Mouse (Mus musculus) small intestine, adult 2 months (tissue): ENCODE measurements around the gene Hps5. TPM values are rescaled to one million over a fixed set of nuclear protein-coding genes. Genes with fewer than 3 reads are reported as not detected.

Experiments used
- H3K27ac ChIP-seq: fragments of 200-500 bp; 2 replicates; pipeline ENCODE4 v1.5.1; 2012; ENCODE audit warnings: low read depth, low read length, control low read depth, inconsistent platforms; ENCODE audit not compliant: insufficient read depth
- H3K27me3 ChIP-seq: fragments of 200-500 bp; 2 replicates; pipeline ENCODE4 v1.6.1; 2012; ENCODE audit warnings: mild to moderate bottlenecking, moderate library complexity, low read length, inconsistent platforms; ENCODE audit not compliant: control insufficient read depth, insufficient read depth
- H3K36me3 ChIP-seq: fragments of 200-500 bp; 2 replicates; pipeline ENCODE4 v1.6.1; 2012; ENCODE audit warnings: mild to moderate bottlenecking, low read length, control low read depth, inconsistent platforms; ENCODE audit not compliant: control insufficient read depth, insufficient read depth
- H3K4me1 ChIP-seq: fragments of 200-500 bp; 2 replicates; pipeline ENCODE4 v1.6.1; 2012; ENCODE audit warnings: low read length, inconsistent platforms, mixed read lengths; ENCODE audit not compliant: control insufficient read depth, insufficient read depth, insufficient read length
- H3K4me3 ChIP-seq: fragments of 200-500 bp; 2 replicates; pipeline ENCODE4 v1.5.1; 2012; ENCODE audit warnings: low read depth, mild to moderate bottlenecking, control low read depth, inconsistent platforms, low read length, moderate library complexity
- CTCF ChIP-seq: fragments of 200-500 bp; IDR thresholded peaks from 2 replicates; pipeline ENCODE4 v1.5.1; 2012; ENCODE audit warnings: low read depth, mild to moderate bottlenecking, control low read depth, inconsistent platforms, low read length, moderate library complexity, mixed read lengths; ENCODE audit not compliant: insufficient replicate concordance, insufficient read length; ENCODE audit errors: extremely low read depth
- POLR2A ChIP-seq: fragments of 200-500 bp; IDR thresholded peaks from 2 replicates; pipeline ENCODE4 v1.6.1; 2012; ENCODE audit warnings: low read depth, mild to moderate bottlenecking, control low read depth, inconsistent platforms, low read length, moderate library complexity
- WGBS: fragments of 180-500 bp; shearing (Covaris S2); methylation state at CpG from one replicate; pipeline ENCODE4 v1.1.7; 2018; 5-methylcytosine and 5-hydroxymethylcytosine counted together
- polyA plus RNA-seq: library from polyadenylated mRNA; depleted of rRNA; stranded (reverse); fragments of >200 nt; gene quantifications from 2 replicates; pipeline ENCODE4 v1.2.3, GENCODE M21; 2012; rRNA removed

Hps5 gene
- 14.4 and 22.7 TPM in 2 replicates for polyA plus RNA-seq

DNA sequence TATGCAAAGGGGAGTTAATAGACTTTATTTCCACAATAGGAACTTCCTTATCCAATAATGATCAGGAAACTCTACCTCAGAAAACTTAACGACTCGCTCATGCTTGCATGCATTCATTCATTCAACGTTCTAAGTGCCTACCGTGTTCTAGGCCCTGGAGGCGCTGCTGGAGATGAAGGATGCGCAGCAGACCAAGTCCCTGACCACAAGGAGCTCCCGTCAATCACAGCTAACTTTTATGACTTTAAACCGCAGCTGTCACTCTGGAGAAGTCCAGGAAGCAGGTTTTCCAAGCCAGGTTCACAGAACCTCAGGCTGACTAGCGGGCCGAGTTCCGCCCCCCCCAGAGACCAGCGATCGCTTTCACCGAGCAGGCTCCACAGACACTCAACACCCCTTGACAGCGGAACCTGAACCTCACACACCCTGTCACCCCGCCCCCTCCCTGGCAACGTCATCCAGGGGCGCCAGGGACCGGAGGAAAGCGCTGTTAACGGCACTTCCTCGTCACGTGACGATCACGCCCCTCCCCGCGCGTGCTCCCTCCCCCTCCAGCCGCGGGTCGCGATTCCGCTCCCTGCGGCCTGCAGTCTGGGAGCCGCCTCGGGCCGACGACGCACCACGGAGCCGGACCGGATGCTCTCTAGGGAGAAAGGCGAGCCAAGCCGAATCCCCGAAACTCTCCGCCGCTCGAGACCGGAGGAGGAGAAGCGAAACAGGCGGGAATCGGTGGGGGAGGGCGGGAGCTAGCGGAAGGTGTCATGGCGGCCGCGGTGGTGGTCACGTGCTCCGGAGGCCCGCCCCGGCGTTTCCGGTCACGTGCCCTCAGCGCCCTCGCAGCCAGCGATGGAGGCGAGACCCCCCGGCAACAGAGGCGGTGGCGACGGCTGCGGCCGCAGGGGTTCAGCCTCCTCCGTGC, at the start of gene Hps5, which contains the start of gene Gtf2h1:
Hps5 (minus strand) TSS at position 778 of the 919 bp plus-strand sequence.
Gtf2h1 (plus strand) TSS at position 817 of the 919 bp plus-strand sequence.
- WGBS: under 1% methylated on average over 71 of the region's 75 CpGs
- Histone ChIP-seq H3K4me3 (peak within 1 kb of the TSS; percentile 89), H3K27ac (peak within 1 kb of the TSS; percentile 82), H3K4me1 (peaks cover 6% of the 10 kb centered on the region; the same call in 1 of the 2 replicates), H3K27me3 (no peaks in the 10 kb centered on the region), H3K36me3 (peaks cover 12% of the 10 kb centered on the region)
- TF ChIP-seq CTCF (peak; percentile 22; the same call in 1 of the 2 replicates), POLR2A (peak; percentile 82)

- WGBS: under 1% methylated on average over 51 of the region's 51 CpGs
- Histone ChIP-seq H3K27ac (peak overlapping the region; percentile 96), H3K4me3 (peak overlapping the region; percentile 93), H3K4me1 (peaks cover 39% of the 10 kb centered on the region), H3K27me3 (no peaks in the 10 kb centered on the region), H3K36me3 (peaks cover 24% of the 10 kb centered on the region)
- peak; percentile 100 for TF ChIP-seq POLR2A
- no peak for TF ChIP-seq CTCF
Measured at GRCm38 (mm10) chr7:46845211-46845977, 49.5 kb upstream of the Hps5 start.

GRCm38 (mm10) chr7:46843576-46843975, 47.7 kb upstream of the Hps5 start:
- Histone ChIP-seq H3K4me1 (peaks cover 48% of the 10 kb centered on the region), H3K27ac (no peak overlapping the region), H3K4me3 (no peak overlapping the region), H3K27me3 (no peaks in the 10 kb centered on the region), H3K36me3 (peaks cover 8% of the 10 kb centered on the region)
- TF ChIP-seq POLR2A (no peak), CTCF (no peak)
- 41% methylated on average over 4 of the region's 4 CpGs for WGBS

GRCm38 (mm10) chr7:46842278-46842677, 46.4 kb upstream of the Hps5 start:
- H3K4me1 ChIP-seq: peaks cover 56% of the 10 kb centered on the region
- H3K27ac ChIP-seq: no peak overlapping the region
- H3K4me3 ChIP-seq: no peak overlapping the region
- WGBS: 34% methylated on average over 5 of the region's 5 CpGs
- TF ChIP-seq CTCF: no peak
- no peak for TF ChIP-seq POLR2A
- no peaks in the 10 kb centered on the region for H3K27me3 ChIP-seq
- no peaks in the 10 kb centered on the region; the same call in 1 of the 2 replicates for H3K36me3 ChIP-seq

DNA sequence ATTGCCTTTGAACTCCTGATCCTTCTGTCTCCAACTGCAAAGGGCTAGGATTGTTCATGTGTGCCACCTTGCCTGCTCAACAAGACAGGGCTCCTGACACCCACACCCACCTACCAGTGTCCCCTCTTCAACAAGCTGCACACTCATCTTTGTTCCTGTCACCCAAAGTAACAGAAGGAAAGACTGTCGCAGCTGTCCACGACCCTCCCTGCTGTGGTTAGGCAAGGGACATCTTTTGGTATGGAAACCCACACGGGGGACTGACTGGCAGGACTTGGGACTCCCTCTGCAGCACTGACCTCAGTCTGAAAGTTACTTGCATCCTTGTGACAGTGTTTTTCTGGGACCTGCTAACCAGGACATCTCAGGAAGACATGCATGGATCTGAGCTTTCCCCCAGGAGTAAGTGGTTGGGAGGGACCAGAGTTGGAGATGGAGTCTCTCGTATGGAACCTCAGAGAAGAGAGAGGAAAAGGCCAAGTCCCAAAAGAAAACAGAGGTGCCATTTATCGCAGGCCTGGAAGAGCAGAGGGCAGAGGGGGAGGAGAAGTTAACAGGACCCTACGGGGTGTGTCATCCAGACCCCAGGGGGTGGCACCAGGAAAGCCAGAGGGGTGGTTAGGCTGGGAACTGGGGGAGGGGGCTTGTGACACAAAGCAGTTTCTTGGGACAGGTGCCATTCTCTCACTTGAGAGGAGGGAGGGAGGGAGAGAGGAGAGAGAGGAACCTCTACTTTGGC, 45.1 kb upstream of the Hps5 start, which contains the start of gene Ldha:
Ldha (plus strand) TSS at position 689 of the 739 bp plus-strand sequence.
- WGBS: 64% methylated on average over 6 of the region's 6 CpGs
- H3K27ac ChIP-seq: peak within 1 kb of the TSS; percentile 99
- no peak within 1 kb of the TSS for H3K4me3 ChIP-seq
- no peaks in the 10 kb centered on the region for H3K27me3 ChIP-seq
- H3K4me1 ChIP-seq: peaks cover 58% of the 10 kb centered on the region
- H3K36me3 ChIP-seq: no peaks in the 10 kb centered on the region
- TF ChIP-seq POLR2A: no peak
- no peak for TF ChIP-seq CTCF

DNA sequence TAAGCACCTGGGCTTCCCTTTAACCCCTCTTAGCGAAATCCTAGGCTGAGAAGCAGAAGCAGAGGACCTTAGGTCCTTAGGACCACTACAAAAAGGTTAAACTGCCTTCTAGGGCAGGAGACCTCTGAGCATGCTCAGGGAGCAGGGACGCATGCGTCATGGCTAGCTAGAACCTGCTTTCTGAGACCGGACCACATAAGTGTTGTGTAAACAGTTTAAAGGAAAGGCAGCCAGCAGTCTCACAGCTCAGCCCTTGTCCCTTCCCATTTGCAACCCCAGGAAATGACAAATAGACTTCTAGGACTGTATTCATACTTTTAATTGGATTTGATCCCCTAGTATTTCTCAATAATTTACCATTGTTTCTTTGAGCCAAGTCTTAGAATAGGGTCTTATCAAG, 44.5 kb upstream of the Hps5 start:
- Histone ChIP-seq H3K4me3 (no peak overlapping the region), H3K4me1 (peaks cover 58% of the 10 kb centered on the region), H3K27me3 (no peaks in the 10 kb centered on the region), H3K36me3 (no peaks in the 10 kb centered on the region), H3K27ac (peak overlapping the region; percentile 99)
- 34% methylated on average over 4 of the region's 4 CpGs for WGBS
- no peak for TF ChIP-seq CTCF
- no peak for TF ChIP-seq POLR2A
